Mouse (Mus musculus) neural tube, embryonic 11.5 days (tissue): ENCODE measurements around the gene Sipa1l3. TPM values are rescaled to one million over a fixed set of nuclear protein-coding genes. Genes with fewer than 3 reads are reported as not detected.

Experiments
- ATAC-seq: fragments of 200-750 bp; cut with Nextera tagmentation; 2 replicates; pipeline ENCODE4 v1.8.0; 2017; ENCODE audit warnings: moderate number of reproducible peaks, mild to moderate bottlenecking, moderate TSS enrichment, moderate library complexity; ENCODE audit not compliant: insufficient read depth, low FRiP score, low TSS enrichment
- DNase-seq: peaks from one replicate; pipeline ENCODE4 v3.0.0-alpha.2; 2015; ENCODE audit warnings: low spot score
- H3K27ac ChIP-seq: fragments of 300-500 bp; sonication (generic); 2 replicates; pipeline ENCODE4 v1.5.1; 2014; ENCODE audit warnings: low read depth, mild to moderate bottlenecking, low read length
- H3K27me3 ChIP-seq: fragments of 300-500 bp; sonication (generic); 2 replicates; pipeline ENCODE4 v1.6.1; 2014; ENCODE audit warnings: mild to moderate bottlenecking, low read length, mixed read lengths; ENCODE audit not compliant: control insufficient read depth, insufficient read depth
- H3K36me3 ChIP-seq: fragments of 300-500 bp; sonication (generic); 2 replicates; pipeline ENCODE4 v1.6.1; 2014; ENCODE audit warnings: mild to moderate bottlenecking, low read length, moderate library complexity, mixed read lengths; ENCODE audit not compliant: control insufficient read depth, insufficient read depth
- H3K4me1 ChIP-seq: fragments of 300-500 bp; sonication (generic); 2 replicates; pipeline ENCODE4 v1.6.1; 2014; ENCODE audit warnings: low read length, mixed read lengths; ENCODE audit not compliant: control insufficient read depth, insufficient read depth
- H3K4me2 ChIP-seq: fragments of 300-500 bp; sonication (generic); 2 replicates; pipeline ENCODE4 v1.6.1; 2014; ENCODE audit warnings: low read depth, mild to moderate bottlenecking, moderate library complexity
- H3K4me3 ChIP-seq: fragments of 300-500 bp; sonication (generic); 2 replicates; pipeline ENCODE4 v1.5.1; 2014; ENCODE audit warnings: low read depth, low read length
- H3K9ac ChIP-seq: fragments of 300-500 bp; sonication (generic); 2 replicates; pipeline ENCODE4 v1.6.1; 2014; ENCODE audit warnings: mild to moderate bottlenecking, low read length
- H3K9me3 ChIP-seq: fragments of 300-500 bp; sonication (generic); 2 replicates; pipeline ENCODE4 v1.6.1; 2016; ENCODE audit warnings: low read length; ENCODE audit not compliant: control insufficient read depth
- WGBS: fragments of 180-500 bp; shearing (Covaris S2); extraction: QIAGEN DNeasy Blood & Tissue Kit; methylation state at CpG from one replicate; pipeline ENCODE4 v1.1.7; 2014; 5-methylcytosine and 5-hydroxymethylcytosine counted together
- polyA plus RNA-seq: library from polyadenylated mRNA; unstranded; fragments of >200 nt; fragmentation: Nextera tagmentation; extraction: Ambion mirVana; gene quantifications from 2 replicates; pipeline ENCODE4 v1.2.1, GENCODE M21; 2014

Sipa1l3 gene
- polyA plus RNA-seq, 1 experiment from 2014 or later, result 11.9 TPM

DNA sequence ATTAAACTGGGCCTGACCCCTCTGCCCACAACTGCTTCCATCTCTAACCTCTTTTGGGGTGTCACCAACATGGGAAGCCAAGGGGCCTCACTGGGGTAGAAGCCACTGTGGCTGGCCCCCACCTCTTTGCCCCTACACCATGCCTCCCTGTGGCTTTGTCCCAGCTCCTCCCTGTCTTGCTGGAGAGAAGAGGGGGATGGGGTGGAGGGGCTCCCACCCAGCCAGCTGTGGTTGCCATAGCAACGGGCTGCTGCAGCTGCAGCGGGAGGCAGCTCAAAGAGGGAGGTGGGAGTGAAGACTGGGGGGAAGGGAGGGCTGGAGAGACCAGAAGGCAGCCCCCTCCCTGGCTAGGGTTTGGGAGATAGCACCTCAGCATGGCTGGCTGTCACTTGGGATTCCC lies 200.9 kb downstream of the Sipa1l3 start:
- H3K9me3 ChIP-seq, result no peaks in the 10 kb centered on the region
- 0% methylated on average over 2 of the region's 2 CpGs for WGBS
- H3K4me1 ChIP-seq, result peaks cover 52% of the 10 kb centered on the region
- no peaks in the 10 kb centered on the region; the same call in 1 of the 2 replicates for H3K36me3 ChIP-seq
- H3K27ac ChIP-seq, result peak overlapping the region; percentile 87
- DNase-seq, result peak; percentile 88
- H3K9ac ChIP-seq, result peak overlapping the region; percentile 47
- peak overlapping the region; percentile 13; the same call in 1 of the 2 replicates for H3K4me3 ChIP-seq
- H3K27me3 ChIP-seq, result no peaks in the 10 kb centered on the region
- ATAC-seq, result peak; percentile 73
- peak overlapping the region; percentile 38 for H3K4me2 ChIP-seq

DNA sequence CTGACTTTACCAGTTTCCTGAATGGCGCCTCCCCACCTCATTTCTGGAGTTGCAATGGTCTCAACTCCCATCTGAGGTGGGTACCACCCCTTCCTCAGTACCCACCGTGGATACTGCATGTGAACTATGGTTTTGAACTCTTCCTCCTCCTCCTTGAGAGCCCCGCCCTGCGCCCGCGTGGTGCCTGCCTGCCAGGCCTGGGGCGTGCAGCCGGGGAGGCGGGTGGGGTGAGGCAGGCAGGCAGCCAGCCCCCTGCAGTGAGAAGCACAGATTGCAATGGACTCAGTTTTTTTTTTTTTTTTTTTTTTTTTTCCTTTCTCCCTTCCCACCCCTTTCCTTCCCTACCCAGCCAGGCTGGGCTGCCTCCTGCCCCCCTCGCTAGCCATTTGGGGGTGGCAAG lies 201.5 kb downstream of the Sipa1l3 start:
- no peaks in the 10 kb centered on the region; the same call in 1 of the 2 replicates for H3K36me3 ChIP-seq

DNA sequence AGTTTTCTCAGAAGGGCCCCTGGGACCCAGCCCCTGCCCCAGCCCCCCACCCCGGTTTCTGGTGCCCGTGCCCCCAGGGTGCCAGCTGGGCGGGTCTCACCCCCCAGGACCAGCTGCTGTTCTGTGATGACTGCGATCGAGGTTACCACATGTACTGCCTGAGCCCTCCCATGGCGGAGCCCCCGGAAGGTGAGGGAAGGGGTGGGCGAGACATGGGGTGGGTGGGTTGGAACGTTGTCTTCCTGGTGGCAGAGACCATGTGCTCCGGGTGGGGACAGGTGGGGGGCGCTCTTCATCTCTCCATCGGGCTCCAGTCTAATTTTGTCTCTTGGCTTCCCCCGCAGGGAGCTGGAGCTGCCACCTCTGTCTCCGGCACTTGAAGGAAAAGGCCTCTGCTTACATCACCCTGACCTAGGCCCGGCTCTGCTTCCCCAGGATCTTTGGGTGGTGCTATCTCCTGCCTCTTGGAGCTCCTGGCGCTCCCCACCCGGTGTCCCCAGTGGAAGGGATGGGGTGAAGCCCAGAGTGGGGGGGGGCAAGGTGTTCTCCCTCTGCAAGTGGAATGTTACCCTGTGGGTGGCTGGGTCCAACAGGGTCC lies 202.2 kb downstream of the Sipa1l3 start:
- no peak overlapping the region for H3K9ac ChIP-seq
- no peak overlapping the region for H3K4me2 ChIP-seq

More for the DNA sequence above, 201.5 kb downstream of the Sipa1l3 start:
- ATAC-seq, result peak; percentile 11; the same call in 1 of the 2 replicates
- peak overlapping the region; percentile 87 for H3K27ac ChIP-seq
- H3K9ac ChIP-seq, result peak overlapping the region; percentile 47
- H3K4me1 ChIP-seq, result peaks cover 52% of the 10 kb centered on the region
- H3K4me2 ChIP-seq, result peak overlapping the region; percentile 38
- WGBS, result 3% methylated on average over 10 of the region's 10 CpGs
- H3K27me3 ChIP-seq, result no peaks in the 10 kb centered on the region
- peak; percentile 71 for DNase-seq
- no peak overlapping the region for H3K4me3 ChIP-seq
- no peaks in the 10 kb centered on the region for H3K9me3 ChIP-seq

DNA sequence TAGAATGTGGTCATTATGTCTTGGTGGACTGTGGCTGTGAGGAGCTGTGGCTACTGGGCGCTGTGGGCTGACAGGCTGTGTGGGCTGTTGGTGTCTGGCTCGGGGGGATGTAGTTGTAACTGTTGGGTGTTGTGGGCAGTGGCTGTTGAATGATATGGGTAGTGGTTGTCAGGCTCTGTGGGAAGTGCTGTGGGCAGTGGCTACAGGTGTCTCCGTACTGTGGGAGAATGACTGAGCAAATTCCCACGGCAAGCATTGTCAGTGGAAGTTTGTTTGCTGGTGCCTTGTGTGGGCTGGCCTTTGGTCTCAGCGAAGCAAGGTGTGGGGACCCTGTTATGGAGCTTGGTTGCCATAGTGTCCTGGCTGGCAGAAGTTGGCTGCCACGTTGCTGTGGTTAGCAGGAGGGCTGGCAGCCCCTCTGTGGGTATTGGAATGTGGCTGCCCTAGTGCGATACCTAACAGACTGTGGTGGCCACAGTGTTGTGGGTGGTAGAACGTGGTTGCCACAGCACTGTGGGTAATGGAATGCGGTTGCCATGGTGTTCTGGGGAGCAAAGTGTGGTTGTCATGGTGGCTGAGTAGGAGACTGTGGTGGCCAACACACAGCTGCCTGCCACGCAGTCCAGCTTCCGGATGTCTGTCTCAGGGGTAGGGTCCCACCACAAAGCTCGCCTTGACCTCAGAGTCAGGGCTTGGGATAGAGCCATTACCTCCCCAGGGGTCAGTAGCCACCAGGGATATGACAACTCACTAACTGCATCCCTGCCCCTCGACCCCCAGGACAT lies 203.4 kb downstream of the Sipa1l3 start:
- ATAC-seq (peak; percentile 30; the same call in 1 of the 2 replicates), DNase-seq (peak; percentile 70)
- no peak overlapping the region for H3K9ac ChIP-seq
- WGBS, result 65% methylated on average over 13 of the region's 13 CpGs
- H3K36me3 ChIP-seq, result no peaks in the 10 kb centered on the region
- H3K4me3 ChIP-seq, result no peak overlapping the region
- no peak overlapping the region for H3K4me2 ChIP-seq
- no peaks in the 10 kb centered on the region for H3K9me3 ChIP-seq
- H3K27me3 ChIP-seq, result no peaks in the 10 kb centered on the region
- H3K27ac ChIP-seq, result 0 out of 2 replicates have a peak overlapping the region, but pooled peaks have one; percentile 15
- H3K4me1 ChIP-seq, result peaks cover 49% of the 10 kb centered on the region

More for the DNA sequence above, 202.2 kb downstream of the Sipa1l3 start:
- H3K9me3 ChIP-seq, result no peaks in the 10 kb centered on the region
- peaks cover 52% of the 10 kb centered on the region for H3K4me1 ChIP-seq
- no peaks in the 10 kb centered on the region for H3K27me3 ChIP-seq
- H3K4me3 ChIP-seq, result no peak overlapping the region
- ATAC-seq (no peak), DNase-seq (no peak)
- H3K36me3 ChIP-seq, result no peaks in the 10 kb centered on the region
- H3K27ac ChIP-seq, result peak overlapping the region; percentile 2; the same call in 1 of the 2 replicates
- WGBS, result 66% methylated on average over 17 of the region's 17 CpGs

DNA sequence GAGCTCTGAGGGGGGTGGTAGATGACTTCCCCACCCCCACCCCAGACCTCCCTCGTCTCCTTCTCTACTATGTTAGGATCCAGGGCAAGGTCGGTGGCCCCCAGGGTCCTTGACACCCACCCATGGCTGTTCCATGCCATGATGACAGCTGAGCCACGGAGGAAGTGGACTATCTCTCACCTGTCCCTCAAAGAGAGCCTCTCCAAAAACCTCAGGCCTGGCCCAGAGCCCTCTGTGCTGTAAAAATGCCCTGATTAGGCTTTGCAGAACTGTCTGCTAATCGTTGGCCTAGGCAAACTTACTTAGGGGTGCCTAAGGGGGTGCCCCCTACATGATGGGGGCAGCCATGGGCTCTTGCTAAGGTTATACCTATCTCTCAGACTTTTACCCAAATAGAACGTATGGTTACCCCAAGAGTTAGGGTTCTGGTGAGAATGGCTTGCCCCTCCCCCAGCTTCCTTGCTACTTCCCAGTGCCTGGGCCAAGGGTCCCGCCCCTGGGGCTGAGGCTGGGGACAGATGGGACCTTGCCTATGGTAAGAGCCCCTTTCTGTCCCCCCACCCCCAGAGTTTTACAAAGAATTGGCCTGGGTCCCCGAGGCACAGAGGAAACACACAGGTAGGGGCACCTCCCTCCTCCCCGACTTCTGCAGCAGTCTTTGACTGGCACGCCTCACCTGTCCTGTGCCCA lies 204.7 kb downstream of the Sipa1l3 start:
- no peak overlapping the region for H3K9ac ChIP-seq
- DNase-seq (no peak), ATAC-seq (no peak)
- 45% methylated on average over 9 of the region's 9 CpGs for WGBS
- no peaks in the 10 kb centered on the region for H3K27me3 ChIP-seq
- peaks cover 51% of the 10 kb centered on the region for H3K4me1 ChIP-seq
- no peaks in the 10 kb centered on the region for H3K9me3 ChIP-seq
- H3K27ac ChIP-seq, result 0 out of 2 replicates have a peak overlapping the region, but pooled peaks have one; percentile 14
- H3K36me3 ChIP-seq, result no peaks in the 10 kb centered on the region
- H3K4me3 ChIP-seq, result no peak overlapping the region
- no peak overlapping the region for H3K4me2 ChIP-seq

DNA sequence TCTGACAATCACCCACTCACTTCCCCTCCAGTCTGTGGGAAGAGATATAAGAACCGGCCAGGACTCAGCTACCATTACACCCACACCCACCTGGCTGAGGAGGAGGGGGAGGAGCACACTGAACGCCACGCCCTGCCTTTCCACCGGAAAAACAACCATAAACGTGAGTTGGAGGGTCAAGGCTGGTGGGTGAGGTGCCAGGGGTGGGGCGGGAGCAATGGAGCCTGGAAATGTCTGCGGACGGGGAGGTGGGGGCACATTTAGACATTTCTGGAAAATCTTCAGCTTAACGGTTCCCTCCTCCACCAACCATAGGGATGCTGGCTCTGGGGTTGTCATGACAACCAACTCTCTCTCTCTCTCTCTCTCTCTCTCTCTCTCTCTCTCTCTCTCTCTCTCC lies 205.4 kb downstream of the Sipa1l3 start:
- H3K4me2 ChIP-seq, result no peak overlapping the region
- no peaks in the 10 kb centered on the region for H3K36me3 ChIP-seq
- ATAC-seq (no peak), DNase-seq (no peak)
- no peaks in the 10 kb centered on the region for H3K9me3 ChIP-seq
- WGBS, result 22% methylated on average over 9 of the region's 9 CpGs
- peaks cover 44% of the 10 kb centered on the region for H3K4me1 ChIP-seq
- H3K27me3 ChIP-seq, result no peaks in the 10 kb centered on the region
- no peak overlapping the region for H3K27ac ChIP-seq
- no peak overlapping the region for H3K9ac ChIP-seq
- no peak overlapping the region for H3K4me3 ChIP-seq

DNA sequence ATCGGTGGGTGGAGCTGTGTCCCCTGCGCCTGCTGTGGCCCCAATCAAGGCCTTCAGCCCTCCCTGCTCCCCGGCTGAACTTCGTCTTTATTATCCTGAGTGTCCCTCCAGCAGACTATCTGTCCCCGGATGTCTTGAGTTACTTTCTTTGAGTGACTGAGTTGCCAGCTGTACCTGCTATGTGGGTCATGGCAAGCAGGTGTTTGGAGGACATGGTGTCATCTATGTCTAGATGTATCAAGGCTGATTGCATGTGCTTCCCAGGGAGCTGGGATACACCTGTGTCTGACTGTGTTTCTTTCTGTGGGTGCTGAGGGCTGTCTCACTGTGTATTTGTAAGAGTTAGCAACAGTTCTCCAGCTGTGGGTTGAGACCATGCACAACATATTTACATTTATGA lies 208.7 kb downstream of the Sipa1l3 start:
- Histone ChIP-seq H3K9ac (peak overlapping the region; percentile 67), H3K9me3 (no peaks in the 10 kb centered on the region), H3K27me3 (no peaks in the 10 kb centered on the region), H3K4me2 (peak overlapping the region; percentile 88), H3K4me3 (peak overlapping the region; percentile 70), H3K4me1 (peaks cover 32% of the 10 kb centered on the region), H3K27ac (no peak overlapping the region), H3K36me3 (no peaks in the 10 kb centered on the region)
- DNase-seq (no peak), ATAC-seq (no peak)
- 4% methylated on average over 5 of the region's 5 CpGs for WGBS

DNA sequence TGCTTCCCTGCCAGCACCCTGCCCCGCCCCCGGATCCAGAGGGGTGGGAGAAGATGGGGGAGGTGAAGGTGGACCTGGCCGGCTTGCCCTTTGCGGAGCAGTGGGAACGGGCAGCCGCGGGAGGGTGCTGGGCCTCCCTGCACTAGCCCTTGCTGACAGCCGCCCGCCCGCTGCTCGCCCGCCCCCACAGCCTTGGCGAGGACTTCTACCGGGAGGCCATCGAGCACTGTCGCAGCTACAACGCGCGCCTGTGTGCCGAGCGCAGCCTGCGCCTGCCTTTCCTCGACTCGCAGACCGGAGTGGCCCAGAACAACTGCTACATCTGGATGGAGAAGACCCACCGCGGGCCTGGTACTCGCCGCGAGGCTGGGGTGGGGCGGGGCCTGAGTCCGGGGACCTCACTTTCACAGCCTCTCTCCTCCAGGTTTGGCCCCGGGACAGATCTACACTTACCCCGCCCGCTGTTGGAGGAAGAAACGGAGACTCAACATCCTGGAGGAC lies 209.2 kb downstream of the Sipa1l3 start:
- H3K27me3 ChIP-seq, result no peaks in the 10 kb centered on the region
- under 1% methylated on average over 36 of the region's 36 CpGs for WGBS
- H3K9me3 ChIP-seq, result no peaks in the 10 kb centered on the region
- DNase-seq (peak; percentile 36), ATAC-seq (no peak)
- peak overlapping the region; percentile 88 for H3K4me2 ChIP-seq
- H3K4me3 ChIP-seq, result peak overlapping the region; percentile 70
- H3K4me1 ChIP-seq, result peaks cover 36% of the 10 kb centered on the region
- H3K36me3 ChIP-seq, result no peaks in the 10 kb centered on the region
- H3K9ac ChIP-seq, result peak overlapping the region; percentile 67
- H3K27ac ChIP-seq, result no peak overlapping the region
